In genomic region chr7:48123806-48124205, GRCm38 (mm10) we compare ENCODE assay signal across 27 mouse cellular contexts. TPM values are rescaled to one million over a fixed set of nuclear protein-coding genes. Genes with fewer than 3 reads are reported as not detected.
DNase-seq lines count a peak whose midpoint lies in the region; ATAC-seq and TF ChIP-seq lines count a peak whose summit lies in the region.
"Had no signal": no experiment of that assay in that cellular context is flagged by ENCODE, and none has a peak within 500 bp of the region (broad histone marks: within the 10 kb centered on the region; RNA-seq: fewer than 3 reads in every experiment).

No protein-coding gene starts in this region.

- H3K36me3 ChIP-seq in hindbrain, embryonic 11.5 days (ENCODE audit: control insufficient read depth, insufficient read depth, low read length) = no peaks in the 10 kb centered on the region
- H3K36me3 ChIP-seq in hindbrain, embryonic 16.5 days (ENCODE audit: control insufficient read depth, insufficient read depth, low read length) = no peaks in the 10 kb centered on the region
- peaks cover 5% of the 10 kb centered on the region; the same call in 1 of the 2 replicates for H3K36me3 ChIP-seq in lung, embryonic 14.5 days (ENCODE audit: insufficient read depth)
- H3K36me3 ChIP-seq in midbrain, embryonic 13.5 days = no peaks in the 10 kb centered on the region
- no peaks in the 10 kb centered on the region for H3K36me3 ChIP-seq in midbrain, embryonic 10.5 days
- H3K36me3 ChIP-seq: embryonic facial prominence, embryonic 12.5 days; embryonic facial prominence, embryonic 15.5 days; heart, embryonic 15.5 days; hindbrain, embryonic 10.5 days had no signal

- no peaks in the 10 kb centered on the region for H3K27me3 ChIP-seq in hindbrain, embryonic 11.5 days (ENCODE audit: control insufficient read depth, insufficient read depth, low read length)
- H3K27me3 ChIP-seq in hindbrain, embryonic 16.5 days (replicated peaks; ENCODE audit: control insufficient read depth, insufficient read depth, low read length) = no peaks in the 10 kb centered on the region
- no peaks in the 10 kb centered on the region for H3K27me3 ChIP-seq in lung, embryonic 14.5 days (ENCODE audit: insufficient read depth, low read length)
- H3K27me3 ChIP-seq in midbrain, embryonic 13.5 days = no peaks in the 10 kb centered on the region
- no peaks in the 10 kb centered on the region for H3K27me3 ChIP-seq in midbrain, embryonic 10.5 days (ENCODE audit: low read depth, poor library complexity, severe bottlenecking)
- H3K27me3 ChIP-seq: embryonic facial prominence, embryonic 12.5 days; embryonic facial prominence, embryonic 15.5 days; heart, embryonic 12.5 days; heart, embryonic 15.5 days had no signal

- WGBS in hindbrain, embryonic 11.5 days = 79% methylated on average over 5 of the region's 5 CpGs
- 79% methylated on average over 5 of the region's 5 CpGs for WGBS in hindbrain, embryonic 16.5 days
- 83% methylated on average over 5 of the region's 5 CpGs for WGBS in lung, embryonic 14.5 days
- 79% methylated on average over 5 of the region's 5 CpGs for WGBS in midbrain, embryonic 13.5 days
- WGBS in midbrain, embryonic 10.5 days = 80% methylated on average over 5 of the region's 5 CpGs

- no peaks in the 10 kb centered on the region for H3K4me1 ChIP-seq in hindbrain, embryonic 11.5 days (replicated peaks; ENCODE audit: control insufficient read depth, insufficient read depth, low read length)
- H3K4me1 ChIP-seq in hindbrain, embryonic 16.5 days (ENCODE audit: control insufficient read depth, insufficient read depth, low read depth, low read length) = no peaks in the 10 kb centered on the region
- H3K4me1 ChIP-seq in lung, embryonic 14.5 days (ENCODE audit: insufficient read depth) = no peaks in the 10 kb centered on the region
- no peaks in the 10 kb centered on the region for H3K4me1 ChIP-seq in midbrain, embryonic 13.5 days (replicated peaks)
- no peaks in the 10 kb centered on the region for H3K4me1 ChIP-seq in midbrain, embryonic 10.5 days
- H3K4me1 ChIP-seq: embryonic facial prominence, embryonic 12.5 days; embryonic facial prominence, embryonic 15.5 days; heart, embryonic 12.5 days; heart, embryonic 15.5 days; hindbrain, embryonic 10.5 days had no signal

- H3K9me3 ChIP-seq in hindbrain, embryonic 11.5 days (ENCODE audit: control insufficient read depth, low read length) = no peaks in the 10 kb centered on the region
- no peaks in the 10 kb centered on the region for H3K9me3 ChIP-seq in hindbrain, embryonic 16.5 days (ENCODE audit: control insufficient read depth, low read length)
- no peaks in the 10 kb centered on the region for H3K9me3 ChIP-seq in lung, embryonic 14.5 days (ENCODE audit: low read depth, low read length)
- no peaks in the 10 kb centered on the region for H3K9me3 ChIP-seq in midbrain, embryonic 13.5 days
- no peaks in the 10 kb centered on the region for H3K9me3 ChIP-seq in midbrain, embryonic 10.5 days (replicated peaks)
- H3K9me3 ChIP-seq: embryonic facial prominence, embryonic 12.5 days; embryonic facial prominence, embryonic 15.5 days; heart, embryonic 12.5 days; heart, embryonic 15.5 days; hindbrain, embryonic 10.5 days had no signal

- no peak overlapping the region for H3K27ac ChIP-seq in hindbrain, embryonic 11.5 days (ENCODE audit: low read depth, low read length)
- H3K27ac ChIP-seq in hindbrain, embryonic 16.5 days (ENCODE audit: low read depth, low read length) = no peak overlapping the region
- no peak overlapping the region for H3K27ac ChIP-seq in lung, embryonic 14.5 days (ENCODE audit: low read depth)
- no peak overlapping the region for H3K27ac ChIP-seq in midbrain, embryonic 13.5 days
- H3K27ac ChIP-seq in midbrain, embryonic 10.5 days (replicated peaks) = no peak overlapping the region
- H3K27ac ChIP-seq: embryonic facial prominence, embryonic 12.5 days; embryonic facial prominence, embryonic 15.5 days; heart, embryonic 15.5 days; hindbrain, embryonic 10.5 days; hindbrain, postnatal 0 days had no signal

- no peak overlapping the region for H3K4me3 ChIP-seq in hindbrain, embryonic 11.5 days (ENCODE audit: low read depth, low read length)
- H3K4me3 ChIP-seq in hindbrain, embryonic 16.5 days (ENCODE audit: low read length) = no peak overlapping the region
- no peak overlapping the region for H3K4me3 ChIP-seq in lung, embryonic 14.5 days (ENCODE audit: low read depth, low read length)
- H3K4me3 ChIP-seq in midbrain, embryonic 13.5 days (replicated peaks) = no peak overlapping the region
- no peak overlapping the region for H3K4me3 ChIP-seq in midbrain, embryonic 10.5 days
- H3K4me3 ChIP-seq: embryonic facial prominence, embryonic 12.5 days; embryonic facial prominence, embryonic 15.5 days; heart, embryonic 12.5 days; heart, embryonic 15.5 days; hindbrain, embryonic 10.5 days had no signal

- H3K9ac ChIP-seq in hindbrain, embryonic 11.5 days (ENCODE audit: low read depth, low read length) = no peak overlapping the region
- no peak overlapping the region for H3K9ac ChIP-seq in hindbrain, embryonic 16.5 days (ENCODE audit: low read depth, low read length)
- H3K9ac ChIP-seq in lung, embryonic 14.5 days = no peak overlapping the region
- H3K9ac ChIP-seq in midbrain, embryonic 13.5 days (replicated peaks) = no peak overlapping the region
- H3K9ac ChIP-seq: embryonic facial prominence, embryonic 12.5 days; embryonic facial prominence, embryonic 15.5 days; heart, embryonic 12.5 days; heart, embryonic 15.5 days had no signal

- no peak for DNase-seq in hindbrain, embryonic 11.5 days (ENCODE audit: low spot score)
- no peak for DNase-seq in lung, embryonic 14.5 days
- no peak for DNase-seq in lung, postnatal 10 days
- no peak for DNase-seq in midbrain, embryonic 10.5 days (ENCODE audit: low spot score)
- DNase-seq: adrenal gland, adult 2 months; adrenal gland, postnatal 14 days; cerebellum, adult 11 months; cerebellum, adult 2 months; cerebellum, adult 9-11 months; cerebellum, postnatal 25 days; gastrocnemius, postnatal 25 days; heart, adult 18-20 months; heart, postnatal 10 days; heart, postnatal 36 days had no signal

- peak; percentile 45; the same call in 1 of the 2 replicates for ATAC-seq in hindbrain, embryonic 11.5 days (ENCODE audit: low FRiP score)
- ATAC-seq in hindbrain, embryonic 16.5 days = no peak
- 0 out of 2 replicates have a peak, but pooled peaks have one; percentile 6 for ATAC-seq in lung, embryonic 14.5 days (ENCODE audit: insufficient read depth)
- ATAC-seq in midbrain, embryonic 13.5 days = peak; percentile 65
- ATAC-seq: CD4-positive, CD25-positive, alpha-beta regulatory T cell, adult 4 months; forebrain, embryonic 14.5 days; hindbrain, postnatal 0 days; inflammation-experienced regulatory T-cells, adult 6 months had no signal

- no peak for TF ChIP-seq CTCF in lung, embryonic 14.5 days (IDR thresholded peaks at IDR 0.05; ENCODE audit: low read depth)

- H3K4me2 ChIP-seq in hindbrain, embryonic 11.5 days (replicated peaks; ENCODE audit: low read depth, low read length) = no peak overlapping the region
- no peak overlapping the region for H3K4me2 ChIP-seq in hindbrain, embryonic 16.5 days (ENCODE audit: low read length)
- no peak overlapping the region for H3K4me2 ChIP-seq in lung, embryonic 14.5 days
- H3K4me2 ChIP-seq in midbrain, embryonic 13.5 days (replicated peaks) = no peak overlapping the region
- H3K4me2 ChIP-seq: embryonic facial prominence, embryonic 12.5 days; embryonic facial prominence, embryonic 15.5 days; heart, embryonic 12.5 days; heart, embryonic 15.5 days had no signal

RNA-seq across cellular contexts. Expression of gene Mrgprb5, which starts 45.0 kb away (rescaled TPM):
- polyA plus RNA-seq in hindbrain, embryonic 11.5 days (2014; fragmentation: Nextera tagmentation; extraction: Ambion mirVana) = not detected in 2 replicates
- polyA plus RNA-seq in hindbrain, embryonic 16.5 days (2015; fragmentation: Nextera tagmentation; extraction: Ambion mirVana) = not detected in 2 replicates
- polyA plus RNA-seq in lung, embryonic 14.5 days (2014; fragmentation: Nextera tagmentation; extraction: Ambion mirVana) = not detected in 2 replicates
- polyA plus RNA-seq in midbrain, embryonic 13.5 days (2015; fragmentation: Nextera tagmentation; extraction: Ambion mirVana) = not detected in 2 replicates
- polyA plus RNA-seq in midbrain, embryonic 10.5 days (2016; fragmentation: Nextera tagmentation; extraction: Ambion mirVana) = not detected in 2 replicates
- polyA plus RNA-seq: adrenal gland, adult 2 months; C2C12; CD4-positive, CD25-positive, alpha-beta regulatory T cell, adult 4 months; cerebellum, adult 2 months; embryonic facial prominence, embryonic 12.5 days; embryonic facial prominence, embryonic 15.5 days; forebrain, embryonic 14.5 days; gonadal fat pad, adult 2 months; heart, embryonic 12.5 days; heart, embryonic 15.5 days; hindbrain, embryonic 10.5 days; hindbrain, postnatal 0 days; inflammation-experienced regulatory T-cells, adult 6 months had no signal
